Mouse (Mus musculus) hindbrain, embryonic 14.5 days (tissue): Measurements from ENCODE around the gene Rad51ap2. TPM values are rescaled to one million over a fixed set of nuclear protein-coding genes. Genes with fewer than 3 reads are reported as not detected.

Experiments used
- ATAC-seq: fragments of 200-750 bp; cut with Nextera tagmentation; 2 replicates; pipeline ENCODE4 v1.8.0; 2017; ENCODE audit warnings: moderate number of reproducible peaks, mild to moderate bottlenecking, moderate TSS enrichment, moderate library complexity; ENCODE audit not compliant: low FRiP score
- DNase-seq: peaks from one replicate; pipeline ENCODE4 v3.0.0-alpha.2; 2015; ENCODE audit warnings: low spot score
- H3K27ac ChIP-seq: fragments of 300-500 bp; sonication (generic); 2 replicates; pipeline ENCODE4 v1.5.1; 2014; ENCODE audit warnings: mild to moderate bottlenecking, moderate library complexity
- H3K27me3 ChIP-seq: fragments of 300-500 bp; sonication (generic); 2 replicates; pipeline ENCODE4 v1.6.1; 2014; ENCODE audit warnings: mild to moderate bottlenecking, low read length, mixed read lengths; ENCODE audit not compliant: control insufficient read depth, insufficient read depth
- H3K36me3 ChIP-seq: fragments of 300-500 bp; sonication (generic); replicated peaks from 2 replicates; pipeline ENCODE4 v1.6.1; 2014; ENCODE audit not compliant: control insufficient read depth, insufficient read depth
- H3K4me1 ChIP-seq: fragments of 300-500 bp; sonication (generic); replicated peaks from 2 replicates; pipeline ENCODE4 v1.6.1; 2014; ENCODE audit warnings: antibody characterized with exemption, low read length, mixed read lengths; ENCODE audit not compliant: control insufficient read depth, insufficient read depth
- H3K4me2 ChIP-seq: fragments of 300-500 bp; sonication (generic); replicated peaks from 2 replicates; pipeline ENCODE4 v1.6.1; 2014; ENCODE audit warnings: mild to moderate bottlenecking, moderate library complexity
- H3K4me3 ChIP-seq: fragments of 300-500 bp; sonication (generic); replicated peaks from 2 replicates; pipeline ENCODE4 v1.5.1; 2014; ENCODE audit warnings: mild to moderate bottlenecking, low read length
- H3K9ac ChIP-seq: fragments of 300-500 bp; sonication (generic); 2 replicates; pipeline ENCODE4 v1.6.1; 2014
- H3K9me3 ChIP-seq: fragments of 300-500 bp; sonication (generic); 2 replicates; pipeline ENCODE4 v1.6.1; 2016; ENCODE audit warnings: low read length; ENCODE audit not compliant: control insufficient read depth
- WGBS: fragments of 180-500 bp; shearing (Covaris S2); extraction: QIAGEN DNeasy Blood & Tissue Kit; methylation state at CpG from one replicate; pipeline ENCODE4 v1.1.7; 2014; 5-methylcytosine and 5-hydroxymethylcytosine counted together
- polyA plus RNA-seq: library from polyadenylated mRNA; unstranded; fragments of >200 nt; fragmentation: Nextera tagmentation; extraction: Ambion mirVana; gene quantifications from 2 replicates; pipeline ENCODE4 v1.2.1, GENCODE M21; 2014

Rad51ap2 gene
- polyA plus RNA-seq, 1 experiment from 2014 or later = 0.52 TPM

- peak within 1 kb of the TSS; percentile 63 for H3K9ac ChIP-seq
- DNase-seq (peak; percentile 89), ATAC-seq (peak; percentile 96)
- peak within 1 kb of the TSS; percentile 87 for H3K4me2 ChIP-seq
- peaks cover 13% of the 10 kb centered on the region for H3K4me1 ChIP-seq
- 0 out of 2 replicates have a peak, but pooled peaks cover 10% of the 10 kb centered on the region for H3K27me3 ChIP-seq
- no peaks in the 10 kb centered on the region for H3K9me3 ChIP-seq
- H3K4me3 ChIP-seq = peak within 1 kb of the TSS; percentile 48
- 4% methylated on average over 34 of the region's 34 CpGs for WGBS
- H3K27ac ChIP-seq = peak within 1 kb of the TSS; percentile 57
- H3K36me3 ChIP-seq = no peaks in the 10 kb centered on the region
Measured at GRCm38 (mm10) chr12:11436497-11437265, 19.2 kb upstream of the Rad51ap2 start, which contains the start of gene Vsnl1. TSS of gene Vsnl1 (minus strand) at chr12:11436613.

GRCm38 (mm10) chr12:11437266-11437906, 18.5 kb upstream of the Rad51ap2 start:
- WGBS = 20% methylated on average over 17 of the region's 17 CpGs

GRCm38 (mm10) chr12:11437907-11438447, 17.9 kb upstream of the Rad51ap2 start:
- Histone ChIP-seq H3K4me2 (peak overlapping the region; percentile 87), H3K27me3 (0 out of 2 replicates have a peak, but pooled peaks cover 10% of the 10 kb centered on the region), H3K9ac (no peak overlapping the region; the same call in 1 of the 2 replicates), H3K4me3 (peak overlapping the region; percentile 14), H3K27ac (no peak overlapping the region), H3K4me1 (peaks cover 13% of the 10 kb centered on the region), H3K9me3 (no peaks in the 10 kb centered on the region), H3K36me3 (no peaks in the 10 kb centered on the region)
- ATAC-seq (peak; percentile 9; the same call in 1 of the 2 replicates), DNase-seq (peak; percentile 28)
- 21% methylated on average over 23 of the region's 23 CpGs for WGBS

More at GRCm38 (mm10) chr12:11437266-11437906, 18.5 kb upstream of the Rad51ap2 start:
- H3K27me3 ChIP-seq = 0 out of 2 replicates have a peak, but pooled peaks cover 10% of the 10 kb centered on the region
- peak; percentile 88 for DNase-seq
- H3K36me3 ChIP-seq = no peaks in the 10 kb centered on the region
- H3K9ac ChIP-seq = peak overlapping the region; percentile 63
- H3K4me2 ChIP-seq = peak overlapping the region; percentile 87
- no peaks in the 10 kb centered on the region for H3K9me3 ChIP-seq
- H3K27ac ChIP-seq = no peak overlapping the region
- H3K4me1 ChIP-seq = peaks cover 13% of the 10 kb centered on the region
- peak; percentile 60 for ATAC-seq
- peak overlapping the region; percentile 48 for H3K4me3 ChIP-seq

- no peak overlapping the region for H3K4me2 ChIP-seq
- H3K9me3 ChIP-seq = no peaks in the 10 kb centered on the region
- H3K4me1 ChIP-seq = no peaks in the 10 kb centered on the region; the same call in 1 of the 2 replicates
- H3K36me3 ChIP-seq = no peaks in the 10 kb centered on the region
- H3K4me3 ChIP-seq = no peak overlapping the region
- ATAC-seq = no peak
- no peak overlapping the region for H3K9ac ChIP-seq
- 75% methylated on average over 5 of the region's 5 CpGs for WGBS
- no peaks in the 10 kb centered on the region for H3K27me3 ChIP-seq
- no peak overlapping the region for H3K27ac ChIP-seq
- DNase-seq = no peak
Measured at GRCm38 (mm10) chr12:11454146-11454545, 1.7 kb upstream of the Rad51ap2 start.

- peak overlapping the region; percentile 61 for H3K4me3 ChIP-seq
- H3K4me1 ChIP-seq = no peaks in the 10 kb centered on the region; the same call in 1 of the 2 replicates
- WGBS = 5% methylated on average over 11 of the region's 11 CpGs
- no peak overlapping the region for H3K27ac ChIP-seq
- peak overlapping the region; percentile 69 for H3K4me2 ChIP-seq
- no peaks in the 10 kb centered on the region for H3K9me3 ChIP-seq
- ATAC-seq (no peak; the same call in none of the 2 replicates), DNase-seq (no peak)
- H3K36me3 ChIP-seq = no peaks in the 10 kb centered on the region
- no peaks in the 10 kb centered on the region for H3K27me3 ChIP-seq
- peak overlapping the region; percentile 63 for H3K9ac ChIP-seq
Measured at GRCm38 (mm10) chr12:11456213-11456612, 334 bp downstream of the Rad51ap2 start.

GRCm38 (mm10) chr12:11456632-11457031, 753 bp downstream of the Rad51ap2 start:
- no peak overlapping the region for H3K27ac ChIP-seq

More at GRCm38 (mm10) chr12:11456632-11457031, 753 bp downstream of the Rad51ap2 start:
- Histone ChIP-seq H3K4me2 (peak overlapping the region; percentile 69), H3K4me1 (no peaks in the 10 kb centered on the region; the same call in 1 of the 2 replicates), H3K9ac (no peak overlapping the region), H3K27me3 (no peaks in the 10 kb centered on the region), H3K4me3 (peak overlapping the region; percentile 61; the same call in 1 of the 2 replicates), H3K36me3 (no peaks in the 10 kb centered on the region), H3K9me3 (no peaks in the 10 kb centered on the region)
- ATAC-seq = no peak
- WGBS = 88% methylated on average over 4 of the region's 4 CpGs
- no peak for DNase-seq

Other genes starting within 250 kb of the Rad51ap2 start
- gene Msgn1, start 247.1 kb upstream of the Rad51ap2 start, polyA plus RNA-seq = not detected in 2 replicates
- 2.0 and 2.7 TPM in 2 replicates for gene Gen1, start 190.3 kb upstream of the Rad51ap2 start, polyA plus RNA-seq
- 88.4 and 92.7 TPM in 2 replicates for gene Smc6, start 190.2 kb upstream of the Rad51ap2 start, polyA plus RNA-seq
- gene Vsnl1, start 19.5 kb upstream of the Rad51ap2 start, polyA plus RNA-seq = 120 and 152 TPM in 2 replicates